Mouse (Mus musculus): Measurements from ENCODE around the gene Kat2b. TPM values are rescaled to one million over a fixed set of nuclear protein-coding genes. Genes with fewer than 3 reads are reported as not detected.
"Not testable (repeated sequence)": the region's sequence is repeated elsewhere in the genome, so short reads cannot be mapped to it uniquely, and the experiment has no call there.

Kat2b gene
- polyA plus RNA-seq, 1 experiment from 2014 or later = 5.2 TPM

- no peak overlapping the region for H3K9ac ChIP-seq
- DNase-seq (no peak), ATAC-seq (ENCODE audit: insufficient read depth) (no peak)
- H3K9me3 ChIP-seq (ENCODE audit: low read depth, low read length) = no peaks in the 10 kb centered on the region
- H3K36me3 ChIP-seq (ENCODE audit: insufficient read depth) = peaks cover 79% of the 10 kb centered on the region
- no peak overlapping the region for H3K4me2 ChIP-seq
- H3K4me1 ChIP-seq (ENCODE audit: insufficient read depth) = no peaks in the 10 kb centered on the region
- H3K27ac ChIP-seq (ENCODE audit: low read depth) = no peak overlapping the region
- peak; percentile 35 for TF ChIP-seq CTCF (IDR thresholded peaks at IDR 0.05; ENCODE audit: low read depth)
- no peak overlapping the region for H3K4me3 ChIP-seq (ENCODE audit: low read depth, low read length)
- no peaks in the 10 kb centered on the region for H3K27me3 ChIP-seq (ENCODE audit: insufficient read depth, low read length)
- WGBS = 82% methylated on average over 8 of the region's 8 CpGs
These were observed 112.1 kb downstream of the Kat2b start for GRCm38 (mm10) chr17:53678716-53679115.

GRCm38 (mm10) chr17:53688321-53688720 lies 121.7 kb downstream of the Kat2b start:
- Histone ChIP-seq H3K4me2 (peak overlapping the region; percentile 75), H3K9me3 (ENCODE audit: low read depth, low read length) (no peaks in the 10 kb centered on the region), H3K4me1 (ENCODE audit: insufficient read depth) (0 out of 2 replicates have a peak, but pooled peaks cover 4% of the 10 kb centered on the region), H3K27ac (ENCODE audit: low read depth) (0 out of 2 replicates have a peak overlapping the region, but pooled peaks have one; percentile 98), H3K4me3 (ENCODE audit: low read depth, low read length) (peak overlapping the region; percentile 62), H3K36me3 (ENCODE audit: insufficient read depth) (peaks cover 36% of the 10 kb centered on the region), H3K9ac (peak overlapping the region; percentile 77), H3K27me3 (ENCODE audit: insufficient read depth, low read length) (no peaks in the 10 kb centered on the region)
- no peak for TF ChIP-seq CTCF (IDR thresholded peaks at IDR 0.05; ENCODE audit: low read depth)
- DNase-seq = peak; percentile 27
- no peak for ATAC-seq (ENCODE audit: insufficient read depth)
- 0% methylated on average over 1 of the region's 1 CpGs for WGBS

DNA sequence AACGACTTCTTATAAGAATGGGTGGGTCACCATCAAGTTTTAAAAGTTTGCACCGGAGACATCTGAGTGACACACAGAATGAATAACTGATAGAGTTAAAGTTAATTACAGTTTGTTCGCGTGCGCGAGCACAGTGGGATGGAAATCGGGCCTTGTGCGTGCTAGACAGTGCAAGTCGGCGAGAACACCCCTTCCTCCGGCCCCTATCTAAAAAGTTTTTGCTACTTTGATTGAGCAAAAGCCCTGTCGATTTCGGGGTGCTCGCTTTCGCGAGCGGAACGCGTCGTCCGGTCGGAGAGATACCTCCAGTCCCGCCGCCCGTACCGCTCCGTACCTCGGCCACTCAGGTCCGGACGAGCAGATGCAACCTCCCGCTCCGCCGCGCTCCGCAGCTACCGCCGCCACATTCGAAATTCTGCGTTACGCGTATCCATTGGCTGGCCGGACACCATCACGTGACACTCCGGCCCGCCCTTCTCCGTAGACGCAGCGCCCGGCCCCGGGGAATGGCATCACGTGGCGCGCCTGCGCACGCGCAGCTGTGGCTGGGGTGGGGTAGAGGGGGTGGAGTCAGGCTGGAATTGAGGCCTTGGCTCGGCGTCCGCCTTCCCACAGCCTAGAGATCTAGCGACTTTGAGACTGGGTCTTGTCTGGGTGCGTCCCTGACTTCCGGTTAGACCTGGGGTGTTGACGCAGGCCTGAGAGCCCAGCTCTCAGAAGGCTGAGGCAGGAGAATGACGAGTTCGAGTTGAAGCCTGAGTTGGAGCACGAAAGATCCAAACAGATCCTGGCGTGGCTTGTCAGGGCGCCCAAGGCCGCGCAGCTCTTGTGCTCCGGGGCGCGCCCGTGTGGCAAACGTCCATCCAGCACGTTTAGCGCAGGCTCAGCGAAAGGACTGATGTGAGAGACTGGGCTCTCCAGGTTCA lies 122.5 kb downstream of the Kat2b start, which contains the start of gene Sgo1:
Gene Sgo1, minus strand, starts transcription at position 457 of the 926 bp plus-strand sequence.
- Histone ChIP-seq H3K9ac (peak within 1 kb of the TSS; percentile 77), H3K27ac (ENCODE audit: low read depth) (peak within 1 kb of the TSS; percentile 98), H3K4me1 (ENCODE audit: insufficient read depth) (0 out of 2 replicates have a peak, but pooled peaks cover 4% of the 10 kb centered on the region), H3K9me3 (ENCODE audit: low read depth, low read length) (no peaks in the 10 kb centered on the region), H3K36me3 (ENCODE audit: insufficient read depth) (peaks cover 28% of the 10 kb centered on the region), H3K27me3 (ENCODE audit: insufficient read depth, low read length) (no peaks in the 10 kb centered on the region), H3K4me3 (ENCODE audit: low read depth, low read length) (peak within 1 kb of the TSS; percentile 62), H3K4me2 (peak within 1 kb of the TSS; percentile 75)
- ATAC-seq (ENCODE audit: insufficient read depth) (peak; percentile 99), DNase-seq (peak; percentile 99)
- TF ChIP-seq CTCF (IDR thresholded peaks at IDR 0.05; ENCODE audit: low read depth) = peak; percentile 66
- WGBS = under 1% methylated on average over 78 of the region's 78 CpGs

DNA sequence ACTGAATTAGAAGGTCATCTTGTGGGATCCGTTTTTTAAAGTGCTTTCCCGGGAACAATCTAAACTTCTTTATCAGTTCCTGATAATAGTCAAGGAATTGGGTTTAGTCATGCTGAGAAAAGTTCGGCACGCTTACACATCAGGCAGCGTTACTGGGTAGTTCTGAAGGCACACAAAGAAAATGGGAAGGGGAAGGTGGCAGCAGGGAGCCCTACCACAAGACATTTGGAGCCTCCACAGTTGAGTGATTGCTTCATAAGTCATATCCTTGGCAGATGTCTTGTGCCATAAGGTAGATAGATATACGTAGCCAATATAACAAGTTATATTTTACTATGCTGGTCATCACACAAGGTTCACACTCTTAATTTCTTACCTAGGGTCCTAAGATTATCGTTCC lies 123.3 kb downstream of the Kat2b start:
- Histone ChIP-seq H3K27ac (ENCODE audit: low read depth) (peak overlapping the region; percentile 98), H3K4me1 (ENCODE audit: insufficient read depth) (0 out of 2 replicates have a peak, but pooled peaks cover 4% of the 10 kb centered on the region), H3K27me3 (ENCODE audit: insufficient read depth, low read length) (no peaks in the 10 kb centered on the region), H3K9me3 (ENCODE audit: low read depth, low read length) (no peaks in the 10 kb centered on the region), H3K4me3 (ENCODE audit: low read depth, low read length) (peak overlapping the region; percentile 62), H3K4me2 (peak overlapping the region; percentile 75), H3K9ac (peak overlapping the region; percentile 77), H3K36me3 (ENCODE audit: insufficient read depth) (peaks cover 20% of the 10 kb centered on the region)
- no peak for TF ChIP-seq CTCF (IDR thresholded peaks at IDR 0.05; ENCODE audit: low read depth)
- DNase-seq (no peak), ATAC-seq (ENCODE audit: insufficient read depth) (0 out of 2 replicates have a peak, but pooled peaks have one; percentile 1)
- WGBS = 18% methylated on average over 7 of the region's 7 CpGs

DNA sequence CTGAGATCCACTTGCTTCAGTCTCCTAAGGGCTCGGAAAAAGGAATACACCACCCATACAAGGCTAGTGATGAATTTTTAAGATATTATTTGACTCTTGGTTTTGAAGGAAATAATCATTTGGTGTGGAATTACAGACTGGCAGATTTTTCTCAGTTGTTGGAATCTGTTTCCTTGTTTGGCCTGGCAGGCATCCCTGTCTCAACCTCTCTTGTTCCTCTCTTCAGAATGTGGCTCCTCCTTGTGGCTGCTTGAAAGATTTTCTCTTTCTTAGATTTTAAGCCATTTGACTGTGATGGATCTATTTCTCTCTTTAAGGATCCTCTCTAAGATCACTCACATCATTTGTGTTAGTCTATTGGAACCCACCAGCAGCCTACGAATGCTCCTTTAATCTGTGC lies 127.4 kb downstream of the Kat2b start:
- Histone ChIP-seq H3K9me3 (ENCODE audit: low read depth, low read length) (no peaks in the 10 kb centered on the region), H3K4me1 (ENCODE audit: insufficient read depth) (no peaks in the 10 kb centered on the region), H3K4me3 (ENCODE audit: low read depth, low read length) (no peak overlapping the region), H3K36me3 (ENCODE audit: insufficient read depth) (no peaks in the 10 kb centered on the region), H3K27me3 (ENCODE audit: insufficient read depth, low read length) (no peaks in the 10 kb centered on the region), H3K4me2 (no peak overlapping the region), H3K27ac (ENCODE audit: low read depth) (no peak overlapping the region), H3K9ac (no peak overlapping the region)
- peak; percentile 43; the same call in 1 of the 2 replicates for TF ChIP-seq CTCF (IDR thresholded peaks at IDR 0.05; ENCODE audit: low read depth)
- 67% methylated on average over 2 of the region's 2 CpGs for WGBS
- DNase-seq (peak; percentile 57), ATAC-seq (ENCODE audit: insufficient read depth) (no peak)

DNA sequence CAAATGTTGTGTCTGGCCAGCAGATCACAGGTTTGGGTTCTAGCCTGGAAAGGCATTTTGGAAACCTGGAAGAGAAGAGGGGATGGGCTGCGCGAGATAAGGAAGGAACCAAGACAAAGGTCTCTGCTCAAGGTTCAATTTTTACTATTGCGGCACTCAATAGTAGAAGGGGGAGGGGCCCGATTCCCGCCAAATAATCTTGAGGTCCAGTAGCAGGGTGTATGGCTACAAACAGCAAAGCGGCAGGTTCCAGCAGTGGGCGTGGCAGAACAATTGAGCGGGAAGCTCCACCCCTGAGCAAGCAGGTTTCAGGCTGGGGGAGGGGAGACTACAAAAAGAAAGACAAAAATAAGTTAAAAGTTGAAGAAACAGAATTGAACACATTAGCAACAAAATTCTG lies 130.9 kb downstream of the Kat2b start:
- not testable (repeated sequence) for H3K36me3 ChIP-seq (ENCODE audit: insufficient read depth); H3K9me3 ChIP-seq (ENCODE audit: low read depth, low read length); H3K27me3 ChIP-seq (ENCODE audit: insufficient read depth, low read length); H3K4me2 ChIP-seq; H3K9ac ChIP-seq; DNase-seq; H3K4me3 ChIP-seq (ENCODE audit: low read depth, low read length); H3K4me1 ChIP-seq (ENCODE audit: insufficient read depth); ATAC-seq (ENCODE audit: insufficient read depth); H3K27ac ChIP-seq (ENCODE audit: low read depth)
- WGBS = 89% methylated on average over 8 of the region's 8 CpGs

GRCm38 (mm10) chr17:53714453-53714852 lies 147.8 kb downstream of the Kat2b start:
- Histone ChIP-seq H3K4me1 (ENCODE audit: insufficient read depth) (no peaks in the 10 kb centered on the region), H3K27me3 (ENCODE audit: insufficient read depth, low read length) (no peaks in the 10 kb centered on the region), H3K9ac (no peak overlapping the region), H3K4me2 (no peak overlapping the region), H3K27ac (ENCODE audit: low read depth) (no peak overlapping the region), H3K4me3 (ENCODE audit: low read depth, low read length) (no peak overlapping the region), H3K9me3 (ENCODE audit: low read depth, low read length) (no peaks in the 10 kb centered on the region), H3K36me3 (ENCODE audit: insufficient read depth) (no peaks in the 10 kb centered on the region)
- WGBS = 51% methylated on average over 1 of the region's 1 CpGs
- no peak for TF ChIP-seq CTCF (IDR thresholded peaks at IDR 0.05; ENCODE audit: low read depth)
- no peak for DNase-seq
- no peak for ATAC-seq (ENCODE audit: insufficient read depth)

GRCm38 (mm10) chr17:53715161-53715560 lies 148.5 kb downstream of the Kat2b start:
- not testable (repeated sequence) for H3K4me3 ChIP-seq (ENCODE audit: low read depth, low read length); H3K27me3 ChIP-seq (ENCODE audit: insufficient read depth, low read length); H3K36me3 ChIP-seq (ENCODE audit: insufficient read depth); ATAC-seq (ENCODE audit: insufficient read depth); DNase-seq; H3K27ac ChIP-seq (ENCODE audit: low read depth); H3K9ac ChIP-seq; H3K4me1 ChIP-seq (ENCODE audit: insufficient read depth); H3K4me2 ChIP-seq; H3K9me3 ChIP-seq (ENCODE audit: low read depth, low read length)
- WGBS = 55% methylated on average over 1 of the region's 1 CpGs
